Comparison of ENCODE assay signal across 8 mouse cellular contexts in genomic region chr7:126648486-126648885, GRCm38 (mm10). TPM values are rescaled to one million over a fixed set of nuclear protein-coding genes. Genes with fewer than 3 reads are reported as not detected.
DNase-seq lines count a peak whose midpoint lies in the region; ATAC-seq and TF ChIP-seq lines count a peak whose summit lies in the region.

No protein-coding gene starts in this region.

- H3K27ac ChIP-seq in cerebellum, adult 2 months (ENCODE audit: insufficient read depth, low read length), result no peak overlapping the region
- H3K27ac ChIP-seq in limb, embryonic 13.5 days, result no peak overlapping the region

- H3K4me3 ChIP-seq in cerebellum, adult 2 months (replicated peaks; ENCODE audit: insufficient read depth, low read depth, low read length), result no peak overlapping the region
- H3K4me3 ChIP-seq in limb, embryonic 13.5 days, result peak overlapping the region; percentile 63

- no peaks in the 10 kb centered on the region for H3K27me3 ChIP-seq in cerebellum, adult 2 months (ENCODE audit: control insufficient read depth, insufficient read depth, low read length)
- no peaks in the 10 kb centered on the region for H3K27me3 ChIP-seq in limb, embryonic 13.5 days
- no peaks in the 10 kb centered on the region for H3K27me3 ChIP-seq in splenic B cell, adult 2 months (ENCODE audit: control insufficient read depth, insufficient read depth, low read length, poor library complexity, severe bottlenecking)

- no peak for TF ChIP-seq POLR2A in cerebellum, adult 2 months (IDR thresholded peaks at IDR 0.05; ENCODE audit: borderline replicate concordance, insufficient read depth, low read length)

- no peaks in the 10 kb centered on the region for H3K9me3 ChIP-seq in limb, embryonic 13.5 days

- no peak for ATAC-seq in limb, embryonic 13.5 days (ENCODE audit: low FRiP score, low read depth)

- H3K9ac ChIP-seq in limb, embryonic 13.5 days, result no peak overlapping the region

- TF ChIP-seq CTCF in cerebellum, adult 2 months (IDR thresholded peaks at IDR 0.05; ENCODE audit: borderline replicate concordance, insufficient read depth, low read depth, low read length), result no peak

- peak; percentile 11 to 17 for DNase-seq in cerebellum, adult 2 months
- DNase-seq in cerebellum, adult 8-10 months, result no peak
- peak; percentile 8 for DNase-seq in thymus, postnatal 14 days
- DNase-seq in thymus, postnatal 10 days (ENCODE audit: low spot score in 2 of 2), result no peak
- peak; percentile 34 for DNase-seq in splenic B cell, adult 2 months (ENCODE audit: low read depth, low spot score)
- DNase-seq in adrenal gland, adult 2 months, result no peak
- no peak for DNase-seq in layer of hippocampus, adult 9-10 months (ENCODE audit: low spot score)

- peak overlapping the region; percentile 81 for H3K4me2 ChIP-seq in limb, embryonic 13.5 days (replicated peaks)

- 61% methylated on average over 4 of the region's 4 CpGs for WGBS in cerebellum, adult 2 months
- WGBS in limb, embryonic 13.5 days, result 81% methylated on average over 4 of the region's 4 CpGs

- no peaks in the 10 kb centered on the region for H3K4me1 ChIP-seq in cerebellum, adult 2 months (ENCODE audit: control insufficient read depth, insufficient read depth, low read length)
- H3K4me1 ChIP-seq in limb, embryonic 13.5 days, result peaks cover 12% of the 10 kb centered on the region

- no peaks in the 10 kb centered on the region for H3K36me3 ChIP-seq in limb, embryonic 13.5 days
- H3K36me3 ChIP-seq in splenic B cell, adult 2 months (ENCODE audit: control insufficient read depth, insufficient read depth, low read length, poor library complexity, severe bottlenecking), result 0 out of 2 replicates have a peak, but pooled peaks cover 4% of the 10 kb centered on the region

RNA-seq across cellular contexts. Expression of gene Sgf29, which starts 0.6 kb away (rescaled TPM):
- polyA plus RNA-seq in cerebellum, adult 2 months (2012; rRNA removed), result 45.4 and 45.5 TPM in 2 replicates
- 56.8 and 63.8 TPM in 2 replicates for polyA plus RNA-seq in limb, embryonic 13.5 days (2015; fragmentation: Nextera tagmentation; extraction: Ambion mirVana)
- 10 to 100 TPM; 39.9 to 49.7 TPM for total RNA-seq in adrenal gland, adult 2 months (2021)
- polyA plus RNA-seq in adrenal gland, adult 2 months (2012; rRNA removed), result 64.5 and 74.4 TPM in 2 replicates

RNA-seq across cellular contexts. Expression of gene Nupr1, which starts 17.8 kb away (rescaled TPM):
- 9.3 and 10.6 TPM in 2 replicates for polyA plus RNA-seq in cerebellum, adult 2 months (2012; rRNA removed)
- polyA plus RNA-seq in limb, embryonic 13.5 days (2015; fragmentation: Nextera tagmentation; extraction: Ambion mirVana), result 3.5 and 4.7 TPM in 2 replicates
- 10 to 100 TPM; 22.9 to 26.3 TPM for total RNA-seq in adrenal gland, adult 2 months (2021)
- 2.8 and 4.4 TPM in 2 replicates for polyA plus RNA-seq in adrenal gland, adult 2 months (2012; rRNA removed)

RNA-seq across cellular contexts. Expression of gene Sult1a1, which starts 27.7 kb away (rescaled TPM):
- 6.4 and 10.6 TPM in 2 replicates for polyA plus RNA-seq in cerebellum, adult 2 months (2012; rRNA removed)
- 4.6 and 4.8 TPM in 2 replicates for polyA plus RNA-seq in limb, embryonic 13.5 days (2015; fragmentation: Nextera tagmentation; extraction: Ambion mirVana)
- 10 to 100 TPM; 48.1 to 52.7 TPM for total RNA-seq in adrenal gland, adult 2 months (2021)
- polyA plus RNA-seq in adrenal gland, adult 2 months (2012; rRNA removed), result 29.3 and 34.3 TPM in 2 replicates

RNA-seq across cellular contexts. Expression of gene Bola2, which starts 46.7 kb away (rescaled TPM):
- polyA plus RNA-seq in cerebellum, adult 2 months (2012; rRNA removed), result 51.0 and 61.6 TPM in 2 replicates
- polyA plus RNA-seq in limb, embryonic 13.5 days (2015; fragmentation: Nextera tagmentation; extraction: Ambion mirVana), result 134 and 138 TPM in 2 replicates
- total RNA-seq in adrenal gland, adult 2 months (2021), result 100 to 1,000 TPM; 101 to 104 TPM
- polyA plus RNA-seq in adrenal gland, adult 2 months (2012; rRNA removed), result 44.1 and 48.7 TPM in 2 replicates

RNA-seq across cellular contexts. Expression of gene Slx1b, which starts 47.1 kb away (rescaled TPM):
- polyA plus RNA-seq in cerebellum, adult 2 months (2012; rRNA removed), result 39.6 and 40.3 TPM in 2 replicates
- 15.2 and 15.9 TPM in 2 replicates for polyA plus RNA-seq in limb, embryonic 13.5 days (2015; fragmentation: Nextera tagmentation; extraction: Ambion mirVana)
- 10 to 100 TPM; 11.3 to 13.5 TPM for total RNA-seq in adrenal gland, adult 2 months (2021)
- polyA plus RNA-seq in adrenal gland, adult 2 months (2012; rRNA removed), result 35.0 and 35.7 TPM in 2 replicates

Comparison
In these comparisons a context has a peak if more than half of its experiments do, and no peak if none do; other contexts are left out.
1. DNase-seq: peak in cerebellum, adult 2 months (2 of 2), thymus, postnatal 14 days (single experiment) and splenic B cell, adult 2 months (single experiment); none in cerebellum, adult 8-10 months (single experiment), thymus, postnatal 10 days (0 of 2), adrenal gland, adult 2 months (single experiment) and layer of hippocampus, adult 9-10 months (single experiment).